Mouse (Mus musculus) brain, embryonic 14.5 days (tissue): Measurements from ENCODE around the gene Hsbp1. TPM values are rescaled to one million over a fixed set of nuclear protein-coding genes. Genes with fewer than 3 reads are reported as not detected.
"Not testable (repeated sequence)": the region's sequence is repeated elsewhere in the genome, so short reads cannot be mapped to it uniquely, and the experiment has no call there.

Source experiments
- DNase-seq: peaks from one replicate; pipeline ENCODE4 v3.0.0-alpha.2; 2011; ENCODE audit warnings: low read depth
- CTCF ChIP-seq: fragments of 200-500 bp; IDR thresholded peaks from 2 replicates; pipeline ENCODE4 v1.5.1; 2012; ENCODE audit warnings: inconsistent platforms, mild to moderate bottlenecking, moderate library complexity, borderline replicate concordance; ENCODE audit not compliant: insufficient read depth, insufficient read length; ENCODE audit errors: extremely low read depth
- POLR2A ChIP-seq: fragments of 200-500 bp; IDR thresholded peaks from 2 replicates; pipeline ENCODE4 v1.6.1; 2012; ENCODE audit warnings: mild to moderate bottlenecking, inconsistent platforms, borderline replicate concordance; ENCODE audit not compliant: poor library complexity, insufficient read depth, insufficient read length, severe bottlenecking; ENCODE audit errors: extremely low read depth
- polyA plus RNA-seq: library from polyadenylated mRNA; depleted of rRNA; stranded (reverse); fragments of >200 nt; gene quantifications from 2 replicates; pipeline ENCODE4 v1.2.3, GENCODE M21; 2012

Gene Hsbp1
- polyA plus RNA-seq, 1 experiment = 399 TPM

DNA sequence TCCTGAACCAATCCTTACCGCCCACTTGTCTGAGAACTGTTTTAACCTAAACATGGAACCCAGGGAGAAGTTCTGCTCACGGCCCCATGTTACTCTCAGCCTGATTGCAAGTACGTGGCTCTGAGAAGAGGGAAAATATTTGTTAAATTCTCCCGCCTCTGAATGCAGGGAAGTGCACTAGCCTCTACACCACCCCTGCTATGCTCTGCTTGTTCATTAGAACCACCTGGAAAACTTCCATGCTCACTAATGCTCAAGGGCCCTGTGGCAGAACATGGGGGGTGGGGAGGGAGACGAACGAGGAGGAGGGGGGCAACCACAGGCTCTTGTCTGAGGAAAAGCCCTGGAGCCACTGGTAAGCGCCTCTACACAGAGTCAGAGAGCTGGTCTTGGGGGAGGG is 13.9 kb downstream of the Hsbp1 start:
- DNase-seq = no peak
- TF ChIP-seq POLR2A = no peak
- TF ChIP-seq CTCF = no peak

DNA sequence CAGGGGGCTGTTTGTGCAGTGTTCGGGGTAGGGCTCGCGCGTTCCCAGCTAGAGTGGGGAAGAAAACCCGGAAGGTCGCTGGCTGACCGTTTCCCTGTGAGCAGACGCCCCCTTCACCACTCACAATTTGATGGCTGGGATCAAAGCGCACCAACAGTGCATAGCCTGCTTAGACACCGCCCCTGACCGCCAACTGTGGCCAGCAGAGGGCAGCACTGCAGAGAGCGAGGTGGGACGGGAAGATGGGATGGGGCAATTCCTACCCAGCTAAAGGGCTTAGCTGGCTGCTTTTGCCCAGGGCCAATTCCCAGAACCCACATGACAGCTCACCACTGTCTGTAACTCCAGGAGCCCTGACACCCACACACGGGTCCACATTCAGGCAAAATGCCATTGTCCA is 14.5 kb downstream of the Hsbp1 start:
- TF ChIP-seq CTCF (peak; percentile 67), POLR2A (no peak)
- no peak for DNase-seq

DNA sequence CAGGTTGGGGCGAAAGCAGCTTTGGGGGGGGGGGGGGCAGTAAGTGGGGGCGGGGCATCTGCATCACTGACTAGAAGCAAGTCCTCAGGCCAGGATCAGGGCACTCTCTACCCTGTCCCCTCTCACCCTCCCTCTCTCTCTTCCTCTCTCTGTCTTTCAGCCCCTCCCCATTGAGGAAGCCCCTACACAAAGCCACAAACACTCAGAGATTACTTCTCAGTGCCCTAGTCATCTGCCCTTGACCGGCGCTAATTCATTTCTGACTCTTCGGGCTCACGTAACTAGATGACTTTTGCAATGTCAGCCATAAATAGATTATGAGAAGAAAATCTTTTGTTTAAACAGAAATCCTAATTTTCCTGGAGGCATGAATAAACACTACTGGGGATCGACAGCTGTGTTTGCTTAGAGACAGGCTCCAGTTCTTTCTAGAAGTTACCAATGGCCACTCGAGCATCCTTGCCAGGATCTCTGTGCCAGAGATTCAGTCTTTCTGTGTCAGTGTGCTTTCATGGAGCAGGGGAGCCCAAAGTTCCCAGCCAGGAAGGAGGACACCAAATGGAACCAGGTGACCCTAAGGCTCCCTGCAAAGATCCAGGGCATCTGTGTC is 16.5 kb downstream of the Hsbp1 start:
- no peak for DNase-seq
- no peak for TF ChIP-seq CTCF
- TF ChIP-seq POLR2A = no peak

DNA sequence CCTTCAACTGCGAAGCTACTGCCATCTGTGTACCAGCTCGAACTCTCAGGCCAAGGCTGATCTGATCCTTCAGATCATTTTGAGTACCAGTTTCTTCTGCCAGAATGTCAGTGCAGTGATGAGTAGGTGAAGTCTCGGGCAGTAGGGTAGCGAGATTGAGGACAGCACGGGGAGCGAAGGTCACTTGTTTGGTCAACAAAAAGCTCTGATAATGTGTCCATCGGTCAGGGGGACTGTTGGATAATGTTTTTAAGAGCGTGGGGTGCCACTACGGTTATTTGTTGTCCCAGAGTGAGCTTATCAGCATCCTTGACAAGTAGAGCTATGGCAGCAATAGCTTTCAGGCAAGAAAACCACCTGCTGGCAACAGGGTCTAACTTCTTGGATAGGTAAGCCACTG is 30.4 kb downstream of the Hsbp1 start:
- not testable (repeated sequence) for DNase-seq

DNA sequence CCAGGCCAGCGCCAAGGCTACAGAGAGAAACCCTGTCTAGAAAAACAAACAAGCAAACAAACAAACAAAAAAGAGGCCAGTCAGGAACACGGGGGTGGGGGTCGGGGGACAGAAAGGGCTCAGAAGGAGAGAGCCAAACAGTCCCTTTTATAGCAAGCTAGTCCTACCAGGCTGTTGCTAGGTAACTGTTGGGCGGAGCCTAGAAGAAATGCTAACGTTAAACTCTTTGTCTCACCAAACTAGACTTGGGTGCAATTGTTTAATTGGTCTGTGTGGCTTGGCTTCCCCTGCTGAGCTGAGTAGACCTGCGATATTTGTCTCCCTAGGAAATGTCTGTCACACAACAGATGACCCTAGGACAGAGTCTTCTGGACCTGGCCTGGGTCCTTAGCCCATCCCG is 34.2 kb downstream of the Hsbp1 start:
- no peak for DNase-seq

DNA sequence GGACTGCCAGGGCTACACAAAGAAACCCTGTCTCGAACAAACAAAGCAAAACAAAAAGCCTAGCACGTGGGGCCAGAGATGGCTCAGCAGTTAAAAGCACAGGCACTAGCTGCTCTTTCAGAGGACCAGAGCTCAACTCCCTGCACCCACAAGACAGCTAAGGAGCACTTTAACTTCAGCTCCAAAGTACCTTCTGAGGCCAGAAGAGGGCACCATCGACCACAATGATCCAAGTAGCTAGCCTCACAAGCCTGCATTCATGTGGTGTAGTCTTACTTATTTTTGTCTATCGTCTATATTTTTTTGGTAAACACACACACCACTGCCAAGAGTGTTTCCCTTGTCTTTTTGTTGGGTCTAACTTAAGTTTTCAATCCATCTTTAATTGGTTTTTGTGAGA is 36.3 kb downstream of the Hsbp1 start:
- peak; percentile 36 for DNase-seq

More for the DNA sequence above, 34.2 kb downstream of the Hsbp1 start:
- no peak for TF ChIP-seq CTCF
- TF ChIP-seq POLR2A = no peak

DNA sequence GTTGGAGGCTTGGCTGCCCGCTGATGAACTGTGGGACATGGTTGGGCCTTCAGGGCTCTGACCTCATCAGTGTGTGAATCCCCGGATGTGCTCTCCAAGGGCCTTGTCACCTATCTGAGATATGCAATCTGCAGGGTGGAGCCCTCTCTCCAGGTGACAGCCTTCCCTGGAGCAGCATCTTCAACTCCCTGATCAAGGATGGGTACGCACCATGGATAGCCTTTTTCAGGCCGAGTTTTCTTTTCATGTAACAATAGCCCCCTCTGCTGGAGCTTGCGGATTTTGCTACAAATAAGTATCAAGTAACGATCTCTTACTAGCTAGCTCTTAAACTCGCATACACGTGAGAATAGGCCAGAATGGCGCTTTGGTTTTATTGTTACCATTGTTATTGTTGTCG is 40.2 kb downstream of the Hsbp1 start:
- DNase-seq = peak; percentile 87
- TF ChIP-seq POLR2A = no peak
- peak; percentile 66; the same call in 1 of the 2 replicates for TF ChIP-seq CTCF

More for the DNA sequence above, 36.3 kb downstream of the Hsbp1 start:
- TF ChIP-seq CTCF (peak; percentile 47; the same call in 1 of the 2 replicates), POLR2A (no peak)

DNA sequence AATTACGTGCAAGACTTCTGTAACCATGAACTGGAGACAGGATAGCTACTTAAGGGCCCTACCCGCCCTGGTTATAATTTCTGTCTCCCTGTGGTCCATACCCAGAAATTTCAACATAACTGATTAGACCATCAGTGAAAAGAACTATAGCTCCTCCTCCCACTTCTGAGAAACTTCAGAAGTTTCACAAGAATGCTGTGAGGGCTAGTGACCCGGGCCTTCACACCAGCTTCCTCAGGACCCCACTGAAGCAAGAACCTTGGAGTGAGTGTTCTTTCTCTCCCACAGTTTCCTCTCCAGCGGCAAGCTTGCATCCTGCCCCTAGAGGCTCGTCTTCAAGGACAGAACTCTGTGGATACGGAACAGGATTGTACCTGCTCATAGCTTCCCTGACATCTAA is 41.6 kb downstream of the Hsbp1 start:
- no peak for TF ChIP-seq CTCF
- TF ChIP-seq POLR2A = no peak
- no peak for DNase-seq

DNA sequence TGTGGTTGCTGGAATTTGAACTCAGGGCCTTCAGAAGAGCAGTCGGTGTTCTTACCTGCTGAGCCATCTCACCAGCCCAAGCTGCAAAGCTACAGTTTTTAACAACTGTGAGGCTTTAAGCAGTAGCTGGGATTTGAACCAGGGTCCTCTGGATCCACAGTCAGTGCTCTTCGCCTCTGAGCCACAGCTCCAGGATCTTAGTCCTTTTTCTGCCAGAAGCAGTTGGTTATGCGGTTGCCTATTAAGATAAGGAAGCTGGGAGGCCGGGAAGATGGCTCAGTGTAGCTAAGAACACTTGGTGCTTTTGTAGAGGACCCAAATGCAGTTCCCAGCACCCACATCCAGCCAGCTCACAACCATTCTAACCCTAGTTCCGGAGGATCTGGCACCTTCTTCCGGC is 42.7 kb downstream of the Hsbp1 start:
- no peak for DNase-seq

DNA sequence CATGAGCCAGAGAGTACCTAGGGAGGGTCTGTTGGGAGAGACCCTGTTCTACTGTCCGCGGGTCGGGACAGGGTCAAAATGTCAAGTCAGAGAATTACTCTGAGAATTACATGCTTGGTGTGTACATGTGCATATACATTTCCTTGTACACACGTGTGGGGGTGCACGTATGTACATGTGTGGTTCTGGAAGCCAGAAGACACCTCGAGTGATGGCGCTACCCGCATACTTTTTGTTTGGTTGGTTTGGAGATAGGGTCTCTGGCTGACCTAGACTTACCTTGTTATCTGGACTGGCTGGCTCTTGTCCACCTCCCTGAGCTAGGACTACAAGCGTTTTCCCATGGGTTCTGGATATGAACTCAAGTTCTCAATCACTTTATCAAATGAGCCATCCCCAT is 49.8 kb downstream of the Hsbp1 start:
- TF ChIP-seq POLR2A = no peak
- TF ChIP-seq CTCF = no peak
- DNase-seq = no peak

More for the DNA sequence above, 42.7 kb downstream of the Hsbp1 start:
- no peak for TF ChIP-seq CTCF
- TF ChIP-seq POLR2A = no peak

DNA sequence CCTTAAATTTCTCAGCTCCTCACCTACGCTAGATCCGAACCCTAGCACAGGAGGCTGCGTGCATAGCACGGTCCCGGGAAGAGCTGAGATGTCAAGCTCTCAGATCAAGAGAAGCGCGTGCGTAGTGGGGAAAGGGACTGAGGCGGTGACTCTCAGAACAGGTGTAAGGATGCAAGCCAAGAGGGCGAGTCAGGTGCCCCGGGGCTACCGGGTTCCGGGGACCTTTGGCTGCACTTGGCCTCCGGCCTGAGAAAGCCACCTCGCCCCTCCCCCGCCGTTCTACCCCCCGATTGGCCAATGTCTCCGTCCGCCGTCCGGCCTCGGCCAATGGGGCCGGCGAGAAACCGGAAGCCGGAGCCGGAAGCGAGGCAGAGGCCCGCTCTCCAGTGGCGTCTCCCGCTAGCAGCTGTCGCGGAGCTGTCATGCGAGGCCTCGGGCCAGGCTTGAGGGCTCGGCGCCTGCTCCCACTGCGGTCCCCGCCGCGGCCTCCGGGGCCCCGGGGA is 50.3 kb downstream of the Hsbp1 start, which contains the start of gene Mlycd:
Mlycd (plus strand) TSS at position 355 of the 503 bp plus-strand sequence.
- DNase-seq = peak; percentile 95
- no peak for TF ChIP-seq CTCF
- peak; percentile 82; the same call in 1 of the 2 replicates for TF ChIP-seq POLR2A
